Mouse (Mus musculus): ENCODE results near the gene Fxyd6. TPM values are rescaled to one million over a fixed set of nuclear protein-coding genes. Genes with fewer than 3 reads are reported as not detected.

Gene Fxyd6
- polyA plus RNA-seq, 1 experiment from 2014 or later: 137 TPM

- 42% methylated on average over 4 of the region's 4 CpGs for WGBS
Measured at GRCm38 (mm10) chr9:45401851-45402250, 31.9 kb downstream of the Fxyd6 start.

GRCm38 (mm10) chr9:45402957-45403356 is 33.0 kb downstream of the Fxyd6 start:
- no peak overlapping the region for H3K27ac ChIP-seq
- no peak overlapping the region for H3K4me3 ChIP-seq
- no peak for ATAC-seq (ENCODE audit: low FRiP score, low read depth)
- H3K9me3 ChIP-seq: no peaks in the 10 kb centered on the region
- H3K27me3 ChIP-seq: peaks cover 19% of the 10 kb centered on the region
- 0 out of 2 replicates have a peak, but pooled peaks cover 3% of the 10 kb centered on the region for H3K4me1 ChIP-seq
- H3K4me2 ChIP-seq (replicated peaks): no peak overlapping the region
- no peaks in the 10 kb centered on the region for H3K36me3 ChIP-seq
- 54% methylated on average over 2 of the region's 2 CpGs for WGBS
- no peak overlapping the region for H3K9ac ChIP-seq

More at GRCm38 (mm10) chr9:45401851-45402250, 31.9 kb downstream of the Fxyd6 start:
- no peaks in the 10 kb centered on the region for H3K36me3 ChIP-seq
- H3K9me3 ChIP-seq: no peaks in the 10 kb centered on the region
- H3K27me3 ChIP-seq: peaks cover 19% of the 10 kb centered on the region
- no peak overlapping the region for H3K4me3 ChIP-seq
- no peak overlapping the region for H3K4me2 ChIP-seq (replicated peaks)
- ATAC-seq (ENCODE audit: low FRiP score, low read depth): no peak
- H3K4me1 ChIP-seq: 0 out of 2 replicates have a peak, but pooled peaks cover 2% of the 10 kb centered on the region
- H3K9ac ChIP-seq: no peak overlapping the region
- H3K27ac ChIP-seq: no peak overlapping the region

GRCm38 (mm10) chr9:45405694-45406093 is 35.7 kb downstream of the Fxyd6 start:
- 75% methylated on average over 5 of the region's 5 CpGs for WGBS
- 0 out of 2 replicates have a peak, but pooled peaks cover 5% of the 10 kb centered on the region for H3K4me1 ChIP-seq
- H3K36me3 ChIP-seq: no peaks in the 10 kb centered on the region
- no peak for ATAC-seq (ENCODE audit: low FRiP score, low read depth)
- no peak overlapping the region for H3K4me3 ChIP-seq
- H3K9me3 ChIP-seq: no peaks in the 10 kb centered on the region
- no peak overlapping the region for H3K9ac ChIP-seq
- H3K27ac ChIP-seq: no peak overlapping the region
- H3K4me2 ChIP-seq (replicated peaks): no peak overlapping the region
- H3K27me3 ChIP-seq: peaks cover 33% of the 10 kb centered on the region

GRCm38 (mm10) chr9:45406808-45407207 is 36.8 kb downstream of the Fxyd6 start:
- Histone ChIP-seq H3K4me2 (replicated peaks) (no peak overlapping the region), H3K4me3 (no peak overlapping the region), H3K9ac (no peak overlapping the region), H3K9me3 (no peaks in the 10 kb centered on the region), H3K4me1 (0 out of 2 replicates have a peak, but pooled peaks cover 5% of the 10 kb centered on the region), H3K27ac (no peak overlapping the region), H3K27me3 (peaks cover 39% of the 10 kb centered on the region), H3K36me3 (no peaks in the 10 kb centered on the region)
- no peak for ATAC-seq (ENCODE audit: low FRiP score, low read depth)
- WGBS: 77% methylated on average over 3 of the region's 3 CpGs

- 39% methylated on average over 33 of the region's 33 CpGs for WGBS
- Histone ChIP-seq H3K4me3 (peak overlapping the region; percentile 38), H3K27ac (no peak overlapping the region), H3K36me3 (no peaks in the 10 kb centered on the region), H3K9me3 (no peaks in the 10 kb centered on the region), H3K9ac (peak overlapping the region; percentile 25; the same call in 1 of the 2 replicates), H3K4me2 (replicated peaks) (peak overlapping the region; percentile 59), H3K27me3 (peaks cover 35% of the 10 kb centered on the region), H3K4me1 (0 out of 2 replicates have a peak, but pooled peaks cover 3% of the 10 kb centered on the region)
- ATAC-seq (ENCODE audit: low FRiP score, low read depth): peak; percentile 59
Measured at GRCm38 (mm10) chr9:45407706-45408675, 38.0 kb downstream of the Fxyd6 start.

GRCm38 (mm10) chr9:45410193-45410592 is 40.2 kb downstream of the Fxyd6 start:
- peaks cover 23% of the 10 kb centered on the region for H3K27me3 ChIP-seq

GRCm38 (mm10) chr9:45410614-45411013 is 40.6 kb downstream of the Fxyd6 start:
- Histone ChIP-seq H3K4me3 (no peak overlapping the region), H3K4me1 (0 out of 2 replicates have a peak, but pooled peaks cover 3% of the 10 kb centered on the region), H3K9ac (no peak overlapping the region), H3K27me3 (peaks cover 20% of the 10 kb centered on the region; the same call in 1 of the 2 replicates), H3K9me3 (no peaks in the 10 kb centered on the region), H3K27ac (no peak overlapping the region), H3K4me2 (replicated peaks) (no peak overlapping the region), H3K36me3 (no peaks in the 10 kb centered on the region)
- ATAC-seq (ENCODE audit: low FRiP score, low read depth): no peak
- 84% methylated on average over 2 of the region's 2 CpGs for WGBS

More at GRCm38 (mm10) chr9:45410193-45410592, 40.2 kb downstream of the Fxyd6 start:
- Histone ChIP-seq H3K4me3 (no peak overlapping the region), H3K4me2 (replicated peaks) (no peak overlapping the region), H3K4me1 (0 out of 2 replicates have a peak, but pooled peaks cover 3% of the 10 kb centered on the region), H3K9ac (no peak overlapping the region), H3K27ac (no peak overlapping the region), H3K9me3 (no peaks in the 10 kb centered on the region), H3K36me3 (no peaks in the 10 kb centered on the region)
- ATAC-seq (ENCODE audit: low FRiP score, low read depth): no peak
- WGBS: 88% methylated on average over 5 of the region's 5 CpGs

- no peaks in the 10 kb centered on the region for H3K9me3 ChIP-seq
- H3K9ac ChIP-seq: no peak overlapping the region
- whole genome bisulfite sequencing: 76% methylated on average over 3 of the region's 3 CpGs
- H3K27ac ChIP-seq: no peak overlapping the region
- no peak overlapping the region for H3K4me3 ChIP-seq
- ATAC-seq (ENCODE audit: low FRiP score, low read depth): no peak
- H3K27me3 ChIP-seq: peaks cover 20% of the 10 kb centered on the region; the same call in 1 of the 2 replicates
- H3K36me3 ChIP-seq: no peaks in the 10 kb centered on the region
- H3K4me1 ChIP-seq: 0 out of 2 replicates have a peak, but pooled peaks cover 3% of the 10 kb centered on the region
- H3K4me2 ChIP-seq (replicated peaks): no peak overlapping the region
Measured at GRCm38 (mm10) chr9:45411111-45411510, 41.1 kb downstream of the Fxyd6 start.

GRCm38 (mm10) chr9:45411803-45412202 is 41.8 kb downstream of the Fxyd6 start:
- 21% methylated on average over 7 of the region's 7 CpGs for WGBS
- peak; percentile 29; the same call in 1 of the 2 replicates for ATAC-seq (ENCODE audit: low FRiP score, low read depth)

GRCm38 (mm10) chr9:45412287-45412686 is 42.3 kb downstream of the Fxyd6 start:
- H3K4me1 ChIP-seq: 0 out of 2 replicates have a peak, but pooled peaks cover 6% of the 10 kb centered on the region
- H3K27ac ChIP-seq: no peak overlapping the region
- 0 out of 2 replicates have a peak overlapping the region, but pooled peaks have one; percentile 32 for H3K9ac ChIP-seq
- peak; percentile 28; the same call in 1 of the 2 replicates for ATAC-seq (ENCODE audit: low FRiP score, low read depth)
- peaks cover 20% of the 10 kb centered on the region; the same call in 1 of the 2 replicates for H3K27me3 ChIP-seq
- no peaks in the 10 kb centered on the region for H3K9me3 ChIP-seq
- peak overlapping the region; percentile 28 for H3K4me3 ChIP-seq
- no peaks in the 10 kb centered on the region for H3K36me3 ChIP-seq
- peak overlapping the region; percentile 58 for H3K4me2 ChIP-seq (replicated peaks)
- WGBS: 5% methylated on average over 10 of the region's 10 CpGs

More at GRCm38 (mm10) chr9:45411803-45412202, 41.8 kb downstream of the Fxyd6 start:
- H3K4me1 ChIP-seq: 0 out of 2 replicates have a peak, but pooled peaks cover 3% of the 10 kb centered on the region
- H3K36me3 ChIP-seq: no peaks in the 10 kb centered on the region
- peak overlapping the region; percentile 58 for H3K4me2 ChIP-seq (replicated peaks)
- peaks cover 20% of the 10 kb centered on the region; the same call in 1 of the 2 replicates for H3K27me3 ChIP-seq
- peak overlapping the region; percentile 32; the same call in 1 of the 2 replicates for H3K9ac ChIP-seq
- no peaks in the 10 kb centered on the region for H3K9me3 ChIP-seq
- H3K4me3 ChIP-seq: peak overlapping the region; percentile 28
- no peak overlapping the region for H3K27ac ChIP-seq

GRCm38 (mm10) chr9:45412700-45413477 is 42.9 kb downstream of the Fxyd6 start:
- H3K36me3 ChIP-seq: no peaks in the 10 kb centered on the region
- H3K27ac ChIP-seq: no peak overlapping the region
- no peak overlapping the region for H3K9ac ChIP-seq
- no peak for ATAC-seq (ENCODE audit: low FRiP score, low read depth)
- H3K27me3 ChIP-seq: peaks cover 20% of the 10 kb centered on the region; the same call in 1 of the 2 replicates
- no peaks in the 10 kb centered on the region for H3K9me3 ChIP-seq
- H3K4me1 ChIP-seq: 0 out of 2 replicates have a peak, but pooled peaks cover 6% of the 10 kb centered on the region
- H3K4me2 ChIP-seq (replicated peaks): no peak overlapping the region
- H3K4me3 ChIP-seq: no peak overlapping the region
- 72% methylated on average over 4 of the region's 4 CpGs for WGBS

Measured in limb, embryonic 13.5 days (tissue).